Mouse (Mus musculus) right cerebral cortex, postnatal 10 days (tissue): Measurements from ENCODE around the gene Slc22a22.
A peak's percentile ranks its signal among the peaks of the same experiment; 100 is the strongest.
"Not testable (repeated sequence)": the region's sequence is repeated elsewhere in the genome, so short reads cannot be mapped to it uniquely, and the experiment has no call there.

ENCODE experiments used
- DNase-seq, 2 experiments: peaks; one replicate each; pipeline ENCODE4 v3.0.0; 2021; ENCODE audit warnings: low spot score in 2 of 2

The Slc22a22 gene

DNA sequence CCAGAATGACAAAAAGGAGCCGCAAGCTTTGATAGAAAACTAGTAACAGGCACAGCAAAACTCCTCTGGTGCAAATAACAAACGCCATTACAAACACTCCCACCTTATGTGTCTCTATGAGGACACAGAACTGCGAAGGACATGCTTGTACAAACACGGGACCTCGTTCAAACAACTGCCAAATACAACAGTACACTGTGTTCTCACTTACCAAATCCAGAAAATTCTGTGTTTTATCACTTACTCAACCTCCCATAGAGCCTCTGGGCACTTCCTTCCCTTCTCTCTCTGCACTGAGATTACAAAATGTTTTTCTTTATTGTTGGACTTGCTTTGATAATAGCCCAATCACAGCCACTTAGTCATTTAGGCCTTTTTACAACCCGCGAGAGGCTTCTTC is 97.0 kb downstream of the Slc22a22 start:
- no peak for DNase-seq

- no peak for DNase-seq
These were observed 111.0 kb downstream of the Slc22a22 start for GRCm38 (mm10) chr15:57366446-57366845.

GRCm38 (mm10) chr15:57355278-57355677 is 122.1 kb downstream of the Slc22a22 start:
- DNase-seq = no peak

DNA sequence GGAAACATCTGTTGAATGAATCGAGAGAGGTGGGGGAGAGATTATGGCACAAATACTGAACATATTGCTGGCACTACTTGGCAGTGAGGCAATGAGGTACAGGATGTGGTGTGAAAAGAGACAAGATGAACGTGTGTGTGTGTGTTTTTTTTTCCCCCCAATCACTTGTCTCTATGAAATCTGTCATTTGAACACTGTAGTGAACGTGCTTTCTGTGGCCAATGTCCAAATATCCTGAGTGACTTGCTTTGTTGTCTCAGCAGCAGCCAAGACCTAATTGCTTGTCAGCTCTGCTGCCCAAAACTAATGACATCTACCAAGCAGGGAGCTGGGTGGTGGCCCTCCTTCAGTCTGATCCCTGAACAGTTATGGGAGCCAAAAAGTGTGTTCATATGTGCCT is 136.9 kb downstream of the Slc22a22 start:
- peak in 1 of 2 experiments; percentile 21 for DNase-seq

DNA sequence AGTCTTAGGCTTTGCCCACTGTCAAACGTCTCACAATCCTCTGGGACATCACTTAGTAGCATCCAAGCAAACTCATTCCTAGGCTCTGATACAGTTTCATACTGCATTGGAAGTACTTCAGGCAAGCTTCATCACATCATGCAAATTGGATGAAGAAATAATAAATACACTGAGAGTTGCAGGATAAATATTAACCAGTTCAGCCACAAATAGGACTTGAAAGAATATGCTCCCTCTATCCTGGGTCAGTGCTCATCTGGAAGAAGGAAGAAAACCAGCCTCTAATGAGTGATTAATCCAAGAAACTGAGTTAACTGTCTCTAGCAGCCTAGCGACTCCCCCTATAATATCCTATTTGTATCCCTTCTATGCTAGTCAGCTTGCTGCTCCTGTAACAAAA is 146.1 kb downstream of the Slc22a22 start:
- DNase-seq = no peak

DNA sequence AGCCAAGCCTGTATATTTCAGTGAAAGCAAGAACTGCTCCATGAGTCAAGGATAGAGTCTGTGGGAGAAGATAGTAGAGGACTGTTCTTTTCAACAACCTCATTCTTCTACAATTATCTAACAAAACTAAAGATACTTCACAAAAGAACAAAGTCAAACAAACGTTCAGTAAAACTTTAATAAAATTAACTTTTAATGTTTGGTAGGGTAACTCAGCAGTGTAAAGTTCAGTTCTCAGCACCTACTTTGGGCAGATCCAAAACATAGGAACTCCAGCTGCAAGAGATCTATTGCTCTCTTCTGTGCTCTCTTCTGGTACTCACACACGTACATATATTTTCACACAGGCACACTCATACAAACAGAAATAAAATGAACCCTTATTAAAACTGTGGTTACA is 159.4 kb downstream of the Slc22a22 start:
- no peak for DNase-seq

- DNase-seq = no peak
These were observed 160.9 kb downstream of the Slc22a22 start for GRCm38 (mm10) chr15:57316486-57316885.

DNA sequence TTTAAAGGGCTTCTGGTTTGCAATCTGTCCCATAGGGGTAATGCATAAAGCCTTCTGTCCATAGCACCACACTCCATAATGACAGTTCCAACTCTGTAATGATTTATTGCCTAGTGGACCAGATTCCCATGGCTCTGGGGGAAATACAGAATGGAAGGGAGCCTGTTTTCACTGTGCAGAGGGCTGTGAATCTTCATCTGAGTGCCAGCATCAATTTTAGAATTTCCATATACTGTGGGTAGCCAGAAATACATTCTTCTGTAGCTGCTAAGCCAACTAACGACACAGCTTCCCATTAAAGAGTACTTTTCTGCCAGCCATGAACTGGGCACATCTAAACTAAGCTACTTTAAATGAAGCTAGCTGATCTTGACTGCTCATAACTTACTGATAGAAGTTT is 174.7 kb downstream of the Slc22a22 start:
- DNase-seq = peak; percentile 19 to 33

GRCm38 (mm10) chr15:57278505-57278904 is 198.9 kb downstream of the Slc22a22 start:
- DNase-seq = no peak

- no peak for DNase-seq
These were observed 201.0 kb downstream of the Slc22a22 start for GRCm38 (mm10) chr15:57276411-57276810.

DNA sequence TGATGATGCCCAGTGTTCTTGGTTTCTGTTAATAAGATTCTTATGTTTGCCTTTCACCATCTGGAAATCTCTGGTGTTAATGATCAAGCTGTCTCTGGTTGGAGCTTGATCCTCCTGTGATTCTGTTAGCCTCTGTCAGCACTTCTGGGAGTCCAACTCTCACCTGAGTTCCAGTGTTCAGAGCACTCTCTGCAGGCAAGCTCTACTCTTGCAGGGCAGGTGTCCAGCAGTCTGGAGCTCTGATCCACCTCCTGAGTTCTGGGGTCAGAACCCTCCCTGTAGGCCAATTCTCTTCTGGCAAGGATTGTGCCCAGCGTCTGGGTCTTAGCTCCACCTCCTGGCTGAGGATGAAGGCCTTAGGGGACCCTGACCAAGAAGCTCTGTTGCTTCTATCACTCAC is 237.4 kb downstream of the Slc22a22 start:
- not testable (repeated sequence) for DNase-seq

DNA sequence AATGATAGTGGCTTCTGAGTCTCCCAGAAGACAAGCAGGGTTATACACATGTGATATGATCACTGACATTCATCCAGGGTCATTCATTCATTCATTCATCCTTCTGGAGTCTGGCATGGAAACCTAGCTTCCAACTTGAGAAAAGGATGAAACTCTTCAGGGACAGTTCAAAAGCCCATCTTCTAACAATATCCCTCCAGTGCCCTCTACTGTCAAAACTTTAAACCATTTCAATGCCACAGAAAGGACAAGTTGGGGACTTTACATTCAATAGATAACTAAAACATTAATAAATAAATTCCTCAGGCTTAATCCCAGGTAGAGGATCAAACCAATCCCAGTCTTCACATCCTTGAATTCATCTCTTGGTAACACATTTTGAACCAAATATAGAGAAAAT is 247.0 kb downstream of the Slc22a22 start:
- no peak for DNase-seq

GRCm38 (mm10) chr15:57205315-57205714 is 272.1 kb downstream of the Slc22a22 start:
- DNase-seq = no peak

DNA sequence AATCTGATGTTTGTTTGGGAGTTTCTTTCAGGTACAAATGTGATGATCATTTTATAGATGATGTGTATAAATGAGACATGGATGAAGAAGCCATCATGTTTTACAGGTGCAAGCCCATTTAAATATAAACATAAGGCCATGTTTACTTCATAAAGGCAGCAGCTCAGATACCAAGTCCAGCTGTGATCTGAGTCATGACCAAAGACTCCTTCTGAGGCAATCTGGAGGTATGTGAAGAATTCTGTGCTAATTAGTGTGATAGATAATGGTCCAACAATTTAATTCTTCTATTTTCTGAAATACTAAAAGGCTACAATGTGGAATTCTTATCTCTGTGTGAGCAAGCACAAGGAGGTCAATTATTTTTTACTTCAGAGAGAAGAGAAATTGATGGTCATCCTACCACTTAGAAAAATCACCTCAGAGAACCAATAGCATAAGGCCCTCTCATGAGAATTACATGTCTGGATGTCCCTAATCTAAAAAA is 272.9 kb downstream of the Slc22a22 start:
- no peak for DNase-seq
